Mouse (Mus musculus): ENCODE data around the gene Acrbp.
"Not testable (repeated sequence)": the region's sequence is repeated elsewhere in the genome, so short reads cannot be mapped to it uniquely, and the experiment has no call there.

Gene Acrbp

GRCm38 (mm10) chr6:125049678-125050077, at the start of gene Acrbp:
Acrbp (plus strand) TSS chr6:125049689.
- no peak for DNase-seq (ENCODE audit: low spot score)

DNA sequence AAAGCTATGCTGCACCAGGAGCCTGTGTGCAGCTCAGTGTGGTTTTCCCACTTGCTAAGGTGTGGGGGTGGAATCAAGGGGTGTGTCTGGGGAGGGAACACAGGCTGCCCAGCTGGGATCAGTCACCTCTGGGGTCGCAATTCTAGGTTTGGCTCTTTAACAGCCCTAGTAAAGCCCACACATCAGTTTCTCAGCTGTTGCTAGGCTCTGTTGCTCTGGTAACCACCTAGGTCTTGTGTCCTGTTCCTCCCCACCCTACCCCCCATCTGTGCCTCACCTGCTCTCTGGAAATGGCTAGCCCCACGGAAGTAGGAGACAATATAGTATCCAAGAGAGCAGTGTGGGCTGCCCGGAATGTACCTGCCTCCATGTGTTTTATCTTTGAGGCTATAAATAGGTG, 45.8 kb upstream of the Acrbp start:
- no peak for DNase-seq (ENCODE audit: low spot score)

DNA sequence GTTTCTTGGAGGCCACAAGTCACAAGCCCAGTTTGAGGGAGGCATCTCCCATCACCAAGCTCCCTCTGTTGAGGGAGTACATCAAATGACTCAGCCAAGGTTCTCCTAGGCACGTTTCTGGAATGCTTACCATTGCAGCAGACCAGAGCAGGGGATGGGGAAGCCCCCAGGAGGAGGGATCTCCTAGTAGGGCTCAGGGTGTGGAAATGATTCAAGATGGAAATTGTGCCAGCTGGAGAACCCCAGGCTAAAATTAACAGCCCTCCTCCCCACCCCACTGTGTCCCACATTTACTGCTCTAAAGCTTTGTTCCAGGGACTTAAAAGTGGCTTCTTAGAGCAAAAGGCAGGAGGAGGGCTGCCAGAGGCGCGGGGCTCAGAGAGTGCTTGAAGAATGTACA, 44.4 kb upstream of the Acrbp start:
- DNase-seq (ENCODE audit: low spot score): no peak

DNA sequence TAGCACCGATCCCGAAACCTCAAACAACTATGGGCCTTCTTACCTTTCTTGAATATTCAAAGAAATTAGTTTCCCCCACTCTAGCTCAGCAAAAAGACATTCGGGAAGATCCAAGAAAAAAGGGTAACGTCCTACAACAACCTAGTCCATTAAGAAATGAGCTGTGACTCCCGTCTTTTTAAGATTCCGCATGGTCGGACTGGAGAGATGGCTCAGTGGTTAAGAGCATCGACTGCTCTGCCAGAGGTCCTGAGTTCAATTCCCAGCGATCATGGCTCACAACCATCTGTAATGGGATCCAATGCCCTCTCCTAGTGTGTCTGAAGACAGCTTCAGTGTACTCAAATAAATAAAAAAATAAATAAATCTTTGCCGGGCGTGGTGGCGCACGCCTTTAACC, 41.4 kb upstream of the Acrbp start:
- no peak for DNase-seq (ENCODE audit: low spot score)

DNA sequence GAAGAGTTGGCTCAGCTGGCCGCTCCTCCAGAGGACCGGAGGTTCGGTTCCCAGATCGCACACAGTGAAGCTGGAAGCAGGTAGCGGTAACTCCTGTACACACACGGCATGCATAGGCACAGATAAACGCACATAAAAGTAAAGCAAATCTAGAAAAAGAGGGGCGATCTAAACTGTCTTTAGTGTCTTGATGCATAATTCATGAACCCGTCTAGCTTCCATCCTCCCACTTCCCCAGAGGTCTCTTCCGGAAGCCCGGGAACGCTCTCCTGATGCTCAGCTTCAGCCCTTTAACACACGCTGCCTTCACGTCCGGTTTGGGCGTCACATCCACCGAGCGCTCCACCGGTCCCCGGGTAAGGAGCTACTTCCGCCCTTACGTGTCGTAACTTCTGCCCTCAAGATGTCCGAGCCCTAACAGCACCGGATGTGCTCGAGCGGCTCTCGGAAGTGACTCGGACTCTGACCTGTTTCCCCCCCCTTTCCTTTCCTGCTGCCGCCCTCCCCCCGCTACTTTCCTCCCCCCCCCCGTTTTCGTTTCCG, 40.8 kb upstream of the Acrbp start:
- peak; percentile 99 for DNase-seq (ENCODE audit: low spot score)

DNA sequence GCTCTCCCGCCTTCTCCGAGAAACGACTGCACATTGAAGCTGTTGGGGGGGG, 40.5 kb upstream of the Acrbp start, which contains the start of gene Zfp384:
TSS of gene Zfp384 (plus strand) at position 17 of the 52 bp plus-strand sequence.
- DNase-seq (ENCODE audit: low spot score): no peak

- DNase-seq (ENCODE audit: low spot score): no peak
These were observed 40.1 kb upstream of the Acrbp start for GRCm38 (mm10) chr6:125009181-125010073.

GRCm38 (mm10) chr6:125017682-125018081, 31.8 kb upstream of the Acrbp start:
- no peak for DNase-seq (ENCODE audit: low spot score)

GRCm38 (mm10) chr6:125030532-125030931, 19.0 kb upstream of the Acrbp start:
- DNase-seq (ENCODE audit: low spot score): not testable (repeated sequence)

DNA sequence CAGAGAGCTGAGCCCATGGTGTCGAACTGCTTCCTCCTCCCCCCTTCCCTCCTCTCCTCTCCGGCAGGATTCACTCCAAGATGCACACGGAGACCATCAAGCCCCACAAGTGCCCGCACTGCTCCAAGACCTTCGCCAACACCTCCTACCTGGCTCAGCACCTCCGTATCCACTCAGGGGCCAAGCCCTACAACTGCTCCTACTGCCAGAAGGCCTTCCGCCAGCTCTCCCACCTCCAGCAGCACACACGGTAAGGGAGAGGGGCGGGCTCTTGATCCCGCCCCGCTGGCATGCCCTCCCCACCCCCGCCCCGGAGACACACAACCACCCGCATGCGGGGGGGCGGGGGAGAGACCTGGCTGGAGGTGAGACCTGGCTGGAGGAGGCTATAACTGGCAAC, 17.9 kb upstream of the Acrbp start:
- DNase-seq (ENCODE audit: low spot score): no peak

DNA sequence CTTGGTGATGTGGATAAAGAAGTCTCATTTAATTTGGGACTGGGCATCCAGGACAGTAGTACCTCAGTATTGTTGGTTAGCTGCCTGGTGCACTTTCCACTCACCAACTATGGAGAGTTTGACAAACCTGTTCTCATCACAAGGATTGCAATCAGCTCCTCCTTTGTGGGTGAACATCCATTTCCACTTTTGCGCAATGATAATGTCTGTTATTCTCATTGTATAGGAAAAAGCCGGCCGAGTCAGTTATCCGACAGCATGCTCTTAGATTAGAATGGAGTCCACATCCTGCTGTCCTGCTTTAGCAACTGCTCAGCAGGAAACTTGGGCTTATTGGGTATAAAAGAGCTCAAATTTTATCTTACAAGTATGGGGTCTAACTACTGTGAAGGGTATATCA, 10.8 kb upstream of the Acrbp start:
- no peak for DNase-seq (ENCODE audit: low spot score)

DNA sequence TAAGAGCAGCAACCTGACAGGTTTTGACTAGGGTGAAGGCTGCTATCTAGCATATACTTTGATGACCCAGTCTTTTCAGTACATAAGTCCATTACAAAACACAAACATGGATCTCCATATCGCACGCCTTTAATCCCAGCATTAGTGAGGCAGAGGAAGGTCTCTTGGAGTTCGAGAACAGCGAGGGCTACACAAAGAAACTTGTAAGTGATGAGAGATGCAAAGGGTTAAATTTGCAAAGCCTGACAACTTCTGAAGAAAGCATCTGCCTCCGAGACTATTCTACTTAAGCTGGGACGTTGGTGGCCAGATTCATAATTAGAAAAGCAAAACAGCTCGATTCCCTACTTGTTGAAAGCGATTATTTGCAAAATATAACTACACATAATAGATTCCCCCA, 10.4 kb upstream of the Acrbp start:
- DNase-seq (ENCODE audit: low spot score): no peak

DNA sequence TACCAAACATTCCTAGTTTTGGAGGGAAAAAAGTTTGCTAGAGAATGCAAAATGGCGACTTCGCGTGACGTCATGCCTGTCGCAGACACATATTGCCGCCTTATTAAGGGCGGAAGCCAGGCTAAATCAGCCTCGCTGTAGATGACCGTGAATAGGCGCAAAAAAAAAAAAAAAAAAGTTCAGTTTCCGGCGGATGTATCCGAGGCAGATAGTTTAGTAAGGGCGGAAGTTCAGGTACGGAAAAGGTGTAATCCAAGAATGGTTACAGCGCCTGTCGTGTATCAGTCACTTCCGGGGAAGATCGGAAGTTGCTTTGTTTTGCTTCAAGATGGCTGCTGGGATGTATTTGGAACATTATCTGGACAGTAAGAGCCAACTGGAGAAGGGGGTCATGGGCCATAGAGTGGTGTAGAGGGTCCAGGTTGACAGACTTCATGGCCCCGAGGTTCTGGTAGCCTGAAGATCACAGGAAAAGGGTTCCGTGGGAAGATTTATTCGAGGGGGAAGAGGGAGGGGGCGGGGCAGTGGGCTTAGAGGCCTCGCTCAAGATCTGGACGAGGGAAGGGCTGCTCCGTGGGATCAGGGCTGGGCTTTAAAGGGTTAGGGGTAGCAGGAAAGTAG, 9.8 kb upstream of the Acrbp start, which contains the start of gene Ing4:
TSS of gene Ing4 (plus strand) at position 228 of the 621 bp plus-strand sequence.
- DNase-seq (ENCODE audit: low spot score): peak; percentile 82

DNA sequence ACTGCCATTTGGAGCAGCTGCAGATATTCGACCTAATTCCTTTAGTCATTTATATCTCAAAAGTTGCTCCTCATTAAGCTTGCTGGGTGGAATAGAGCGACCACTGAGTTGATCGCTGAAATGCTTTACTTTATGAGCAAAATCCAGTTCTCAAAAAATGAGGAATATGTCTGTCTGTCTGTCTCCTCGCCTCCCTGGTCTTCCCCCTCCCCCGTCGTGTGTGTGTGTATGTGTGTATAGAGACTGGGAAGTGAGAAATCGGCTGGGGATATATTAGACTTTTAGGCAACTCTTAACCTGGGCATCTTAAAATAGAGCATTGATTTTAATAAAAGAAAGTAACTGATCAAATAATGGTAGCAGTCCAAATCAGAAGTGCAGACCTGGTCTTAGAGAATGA, 9.3 kb upstream of the Acrbp start:
- no peak for DNase-seq (ENCODE audit: low spot score)

GRCm38 (mm10) chr6:125041047-125041446, 8.4 kb upstream of the Acrbp start:
- no peak for DNase-seq (ENCODE audit: low spot score)

DNA sequence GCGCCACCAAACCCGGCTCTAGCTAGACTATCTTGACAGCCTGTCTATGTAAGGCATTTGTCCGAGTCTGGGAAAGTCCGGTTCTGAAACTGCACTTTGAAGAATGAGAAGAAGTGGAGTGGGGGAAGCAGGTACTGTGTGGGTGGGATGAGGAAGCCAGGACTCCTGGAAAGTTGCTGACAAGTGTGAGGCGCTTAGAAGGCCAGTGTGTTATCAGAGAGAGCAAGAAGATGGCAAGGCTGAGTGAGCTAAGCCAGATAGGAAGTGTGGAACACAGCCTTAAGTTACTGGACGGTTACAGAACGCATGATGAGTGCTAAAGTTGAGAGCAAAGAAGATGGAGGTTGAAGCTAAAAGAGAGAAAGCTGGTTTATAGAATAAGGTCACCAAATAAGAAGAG, 7.4 kb upstream of the Acrbp start:
- no peak for DNase-seq (ENCODE audit: low spot score)

DNA sequence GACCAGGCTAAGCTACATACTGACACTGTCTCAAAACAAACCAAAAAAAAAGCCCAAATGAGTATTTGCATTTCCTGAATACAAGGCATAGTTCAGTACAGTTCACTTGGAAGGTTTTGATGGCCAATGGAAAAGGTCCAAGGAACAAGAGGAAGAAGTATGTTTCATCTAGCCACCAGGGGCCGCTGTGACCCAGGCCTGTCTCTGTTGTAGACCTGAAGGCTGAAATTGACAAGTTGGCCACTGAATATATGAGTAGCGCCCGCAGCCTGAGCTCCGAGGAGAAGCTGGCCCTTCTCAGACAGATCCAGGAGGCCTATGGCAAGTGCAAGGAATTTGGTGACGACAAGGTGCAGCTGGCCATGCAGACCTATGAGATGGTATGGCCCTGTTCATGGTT, 2.8 kb upstream of the Acrbp start:
- peak; percentile 60 for DNase-seq (ENCODE audit: low spot score)

DNA sequence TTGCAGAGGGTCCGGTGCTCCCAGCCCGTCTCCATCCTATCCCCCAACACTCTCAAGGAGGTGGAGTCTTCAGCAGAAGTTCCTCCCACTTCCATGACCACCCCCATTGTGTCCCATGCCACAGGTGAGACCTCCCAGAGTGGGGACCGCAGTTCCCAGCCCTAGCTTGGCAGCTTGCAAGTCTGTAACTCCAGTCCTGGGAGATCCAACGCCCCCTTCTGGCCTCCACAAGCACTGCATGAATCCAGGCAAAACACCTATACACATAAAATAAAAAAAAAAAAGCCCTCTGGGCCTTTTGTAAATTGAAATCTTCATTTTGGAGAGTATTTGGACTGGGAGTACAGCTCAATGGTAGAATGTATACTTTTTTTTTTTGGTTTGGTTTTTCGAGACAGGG, 1.7 kb downstream of the Acrbp start:
- DNase-seq (ENCODE audit: low spot score): no peak

- DNase-seq (ENCODE audit: low spot score): no peak
These were observed 12.0 kb downstream of the Acrbp start for GRCm38 (mm10) chr6:125061493-125061892.

DNA sequence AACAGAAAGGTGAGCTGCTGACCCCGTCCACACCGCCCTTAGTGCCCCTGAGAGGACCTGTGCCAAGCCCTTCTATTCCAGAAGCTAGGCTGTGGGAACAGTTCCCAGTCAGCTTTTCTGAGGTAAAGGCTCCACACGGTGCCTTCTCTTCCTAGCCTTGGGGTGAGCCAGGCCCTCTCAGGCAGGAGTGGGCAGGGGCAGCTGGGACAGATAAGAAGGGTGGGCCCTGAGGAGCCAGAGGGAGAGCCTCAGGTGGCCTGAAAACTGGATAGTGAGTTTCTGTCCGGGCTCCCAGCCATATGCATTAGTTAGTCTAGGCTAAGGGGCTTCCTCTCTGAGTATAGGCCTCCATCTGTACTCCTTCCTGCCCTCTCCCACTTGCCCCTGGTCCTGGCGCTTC, 13.0 kb downstream of the Acrbp start:
- DNase-seq (ENCODE audit: low spot score): no peak

GRCm38 (mm10) chr6:125063906-125064305, 14.4 kb downstream of the Acrbp start:
- DNase-seq (ENCODE audit: low spot score): no peak

GRCm38 (mm10) chr6:125065223-125065622, 15.7 kb downstream of the Acrbp start:
- not testable (repeated sequence) for DNase-seq (ENCODE audit: low spot score)

DNA sequence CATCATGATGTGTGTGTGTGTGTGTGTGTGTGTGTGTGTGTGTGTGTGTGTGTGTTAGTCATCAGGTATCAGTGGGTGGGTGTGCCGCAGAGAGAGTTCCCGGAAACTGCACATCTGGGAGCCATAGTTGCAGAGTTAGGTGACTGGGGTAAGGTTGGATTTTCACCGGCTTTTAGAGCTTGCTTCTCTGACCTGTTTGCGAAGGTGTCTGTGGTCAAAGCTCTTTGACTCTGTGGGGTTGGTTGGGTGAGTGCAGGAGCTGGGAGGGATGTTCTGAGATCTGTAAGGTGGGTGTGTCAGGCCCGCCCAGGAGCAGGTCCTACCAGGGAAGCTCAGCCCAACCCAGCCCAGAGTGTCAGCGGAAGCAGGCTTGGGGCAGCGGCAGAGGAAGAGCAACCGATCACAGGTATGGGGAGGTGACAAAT, 18.1 kb downstream of the Acrbp start, which contains the start of gene Lpar5:
TSS of gene Lpar5 (plus strand) at position 350 of the 425 bp plus-strand sequence.
- DNase-seq (ENCODE audit: low spot score): no peak

Data from layer of hippocampus, adult 9-10 months (tissue).